Mouse (Mus musculus) cortical plate, adult 2 months (tissue): ENCODE data around the gene Ccdc33.

ENCODE experiments used
- CTCF ChIP-seq: fragments of 200-500 bp; IDR thresholded peaks from 2 replicates; pipeline ENCODE4 v1.5.1; 2011; ENCODE audit warnings: mild to moderate bottlenecking, control low read depth, low read length; ENCODE audit not compliant: insufficient read depth; ENCODE audit errors: extremely low read depth
- POLR2A ChIP-seq: fragments of 200-500 bp; IDR thresholded peaks from 2 replicates; pipeline ENCODE4 v1.6.1; 2011; ENCODE audit warnings: mild to moderate bottlenecking, low read length, control low read depth; ENCODE audit not compliant: insufficient read depth; ENCODE audit errors: extremely low read depth

DNA sequence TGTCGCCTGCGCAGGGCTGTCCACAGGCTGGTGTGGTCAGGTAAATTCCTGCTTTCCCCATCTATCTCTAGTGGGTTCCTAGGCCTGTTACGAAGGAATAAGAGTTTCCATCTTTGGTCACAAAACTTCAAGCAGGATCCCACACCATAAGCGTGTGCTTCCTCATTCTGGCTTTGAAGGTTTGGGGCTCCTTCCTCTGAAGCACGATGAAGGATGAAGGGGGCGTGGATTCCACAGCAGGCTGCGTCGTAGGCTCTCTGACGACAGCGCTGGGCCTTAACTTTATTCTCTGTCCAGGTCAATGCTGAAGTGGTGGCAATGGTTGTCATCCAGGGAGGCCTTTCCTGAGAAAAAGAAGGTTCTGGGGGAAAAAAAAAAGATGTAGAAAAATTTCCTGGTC is 138.1 kb downstream of the Ccdc33 start:
- TF ChIP-seq CTCF (no peak), POLR2A (no peak)
